Comparison of ENCODE assay signal across 13 mouse cellular contexts in the genomic region with DNA sequence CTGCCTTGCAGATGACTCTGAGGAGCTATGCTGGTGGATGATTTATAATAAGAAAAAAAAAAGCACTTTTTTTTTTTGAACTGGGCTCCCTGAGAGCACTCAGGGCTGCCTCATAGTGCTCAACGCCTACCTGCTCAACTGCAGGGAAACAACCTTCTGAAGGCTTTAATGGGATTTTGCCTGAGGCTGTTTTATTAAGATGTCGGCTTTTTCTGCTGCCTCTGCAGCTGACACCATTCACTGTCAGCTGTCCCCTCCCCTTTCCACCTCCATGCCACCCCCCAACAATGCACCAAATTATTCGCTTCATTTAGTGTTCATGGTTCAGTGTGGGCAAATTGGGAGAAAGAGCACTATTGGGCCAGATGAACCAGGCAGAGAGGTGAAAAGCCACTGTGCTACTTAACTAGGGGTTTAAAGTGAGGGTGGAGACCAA.
DNase-seq lines count a peak whose midpoint lies in the region; ATAC-seq and TF ChIP-seq lines count a peak whose summit lies in the region.
"Had no signal": no experiment of that assay in that cellular context is flagged by ENCODE, and none has a peak within 500 bp of the region (broad histone marks: within the 10 kb centered on the region; RNA-seq: fewer than 3 reads in every experiment).

No protein-coding gene starts in this region.

- ATAC-seq in embryonic facial prominence, embryonic 14.5 days (ENCODE audit: low read depth): no peak
- ATAC-seq in hindbrain, embryonic 15.5 days (ENCODE audit: low FRiP score, low read depth): peak; percentile 71
- ATAC-seq in erythroid progenitor cell, adult 5-6 weeks (replicated peaks; ENCODE audit: low FRiP score, poor library complexity, severe bottlenecking): no peak

- TF ChIP-seq POLR2A in brain, embryonic 14.5 days (IDR thresholded peaks at IDR 0.05; ENCODE audit: borderline replicate concordance, extremely low read depth, insufficient read depth, insufficient read length, poor library complexity, severe bottlenecking): no peak

- no peaks in the 10 kb centered on the region for H3K27me3 ChIP-seq in embryonic facial prominence, embryonic 14.5 days (replicated peaks; ENCODE audit: control insufficient read depth, insufficient read depth, low read length)
- no peaks in the 10 kb centered on the region for H3K27me3 ChIP-seq in hindbrain, embryonic 15.5 days

- no peak overlapping the region for H3K4me2 ChIP-seq in embryonic facial prominence, embryonic 14.5 days (ENCODE audit: low read depth, low read length)
- no peak overlapping the region for H3K4me2 ChIP-seq in hindbrain, embryonic 15.5 days

- H3K4me3 ChIP-seq in embryonic facial prominence, embryonic 14.5 days (ENCODE audit: low read depth, low read length): no peak overlapping the region
- H3K4me3 ChIP-seq in hindbrain, embryonic 15.5 days: no peak overlapping the region

- no peak overlapping the region for H3K27ac ChIP-seq in embryonic facial prominence, embryonic 14.5 days (replicated peaks; ENCODE audit: low read depth, low read length)
- no peak overlapping the region for H3K27ac ChIP-seq in hindbrain, embryonic 15.5 days (replicated peaks)
- H3K27ac ChIP-seq: kidney, postnatal 0 days had no signal

- no peaks in the 10 kb centered on the region for H3K9me3 ChIP-seq in embryonic facial prominence, embryonic 14.5 days (ENCODE audit: control insufficient read depth, low read length)
- no peaks in the 10 kb centered on the region for H3K9me3 ChIP-seq in hindbrain, embryonic 15.5 days

- H3K4me1 ChIP-seq in embryonic facial prominence, embryonic 14.5 days (ENCODE audit: control insufficient read depth, insufficient read depth, low read length): no peaks in the 10 kb centered on the region
- H3K4me1 ChIP-seq in hindbrain, embryonic 15.5 days (replicated peaks): peaks cover 4% of the 10 kb centered on the region; the same call in 1 of the 2 replicates

- DNase-seq in brain, embryonic 14.5 days (ENCODE audit: low read depth): peak; percentile 79
- peak; percentile 26 for DNase-seq in embryonic facial prominence, embryonic 14.5 days (ENCODE audit: low spot score)
- peak; percentile 20 for DNase-seq in neural tube, embryonic 10.5 days (ENCODE audit: extremely low spot score, low spot score)
- no peak for DNase-seq in right cerebral cortex, postnatal 25 days
- no peak for DNase-seq in right cerebral cortex, adult 18-20 months
- no peak for DNase-seq in kidney, postnatal 4 days
- DNase-seq: heart, postnatal 4 days; layer of hippocampus, postnatal 36 days; right cerebral cortex, postnatal 14 days; thymus, postnatal 36 days had no signal

- H3K9ac ChIP-seq in embryonic facial prominence, embryonic 14.5 days (ENCODE audit: low read depth, low read length): no peak overlapping the region
- H3K9ac ChIP-seq in hindbrain, embryonic 15.5 days: no peak overlapping the region

- H3K36me3 ChIP-seq in embryonic facial prominence, embryonic 14.5 days (ENCODE audit: control insufficient read depth, insufficient read depth, low read length): no peaks in the 10 kb centered on the region
- H3K36me3 ChIP-seq in hindbrain, embryonic 15.5 days: no peaks in the 10 kb centered on the region

- no peak for TF ChIP-seq CTCF in brain, embryonic 14.5 days (IDR thresholded peaks at IDR 0.05; ENCODE audit: borderline replicate concordance, extremely low read depth, insufficient read depth, insufficient read length)

- 29% methylated on average over 3 of the region's 3 CpGs for WGBS in embryonic facial prominence, embryonic 14.5 days
- 11% methylated on average over 3 of the region's 3 CpGs for WGBS in hindbrain, embryonic 15.5 days

Comparison
In these comparisons a context has a peak if more than half of its experiments do, and no peak if none do; other contexts are left out.
1. DNase-seq: peak in brain, embryonic 14.5 days (single experiment), embryonic facial prominence, embryonic 14.5 days (single experiment) and neural tube, embryonic 10.5 days (single experiment); none in right cerebral cortex, postnatal 25 days (single experiment), right cerebral cortex, adult 18-20 months (single experiment) and kidney, postnatal 4 days (0 of 2).